Mouse (Mus musculus) liver, embryonic 16.5 days (tissue): ENCODE measurements around the gene Rapgef2. TPM values are rescaled to one million over a fixed set of nuclear protein-coding genes. Genes with fewer than 3 reads are reported as not detected.

ENCODE experiments used
- ATAC-seq: fragments of 200-750 bp; cut with Nextera tagmentation; 2 replicates; pipeline ENCODE4 v1.8.0; 2017; ENCODE audit warnings: low read depth, mild to moderate bottlenecking, moderate number of reproducible peaks, moderate library complexity
- H3K27ac ChIP-seq: fragments of 300-500 bp; sonication (generic); 2 replicates; pipeline ENCODE4 v1.5.1; 2014; ENCODE audit warnings: mild to moderate bottlenecking, low read length
- H3K27me3 ChIP-seq: fragments of 300-500 bp; sonication (generic); 2 replicates; pipeline ENCODE4 v1.6.1; 2014; ENCODE audit warnings: low read depth, low read length, mixed read lengths; ENCODE audit not compliant: control insufficient read depth, insufficient read depth
- H3K36me3 ChIP-seq: fragments of 300-500 bp; sonication (generic); 2 replicates; pipeline ENCODE4 v1.6.1; 2014; ENCODE audit warnings: mild to moderate bottlenecking; ENCODE audit not compliant: control insufficient read depth, insufficient read depth
- H3K4me1 ChIP-seq: fragments of 300-500 bp; sonication (generic); 2 replicates; pipeline ENCODE4 v1.6.1; 2014; ENCODE audit warnings: low read depth, low read length, mixed read lengths; ENCODE audit not compliant: control insufficient read depth
- H3K4me2 ChIP-seq: fragments of 300-500 bp; sonication (generic); 2 replicates; pipeline ENCODE4 v1.6.1; 2014; ENCODE audit warnings: low read depth, low read length, mixed read lengths
- H3K4me3 ChIP-seq: fragments of 300-500 bp; sonication (generic); 2 replicates; pipeline ENCODE4 v1.5.1; 2014; ENCODE audit warnings: low read depth, mild to moderate bottlenecking, low read length
- H3K9ac ChIP-seq: fragments of 300-500 bp; sonication (generic); 2 replicates; pipeline ENCODE4 v1.6.1; 2014; ENCODE audit warnings: low read depth, low read length
- H3K9me3 ChIP-seq: fragments of 300-500 bp; sonication (generic); replicated peaks from 2 replicates; pipeline ENCODE4 v1.6.1; 2016; ENCODE audit warnings: low read length; ENCODE audit not compliant: control insufficient read depth
- WGBS: fragments of 180-500 bp; shearing (Covaris S2); extraction: QIAGEN DNeasy Blood & Tissue Kit; methylation state at CpG from one replicate; pipeline ENCODE4 v1.1.7; 2014; ENCODE audit not compliant: insufficient replicate concordance; 5-methylcytosine and 5-hydroxymethylcytosine counted together
- polyA plus RNA-seq: library from polyadenylated mRNA; unstranded; fragments of >200 nt; fragmentation: Nextera tagmentation; extraction: Ambion mirVana; gene quantifications from 2 replicates; pipeline ENCODE4 v1.2.1, GENCODE M21; 2015

The Rapgef2 gene
- polyA plus RNA-seq, 1 experiment from 2014 or later = 1.4 TPM

DNA sequence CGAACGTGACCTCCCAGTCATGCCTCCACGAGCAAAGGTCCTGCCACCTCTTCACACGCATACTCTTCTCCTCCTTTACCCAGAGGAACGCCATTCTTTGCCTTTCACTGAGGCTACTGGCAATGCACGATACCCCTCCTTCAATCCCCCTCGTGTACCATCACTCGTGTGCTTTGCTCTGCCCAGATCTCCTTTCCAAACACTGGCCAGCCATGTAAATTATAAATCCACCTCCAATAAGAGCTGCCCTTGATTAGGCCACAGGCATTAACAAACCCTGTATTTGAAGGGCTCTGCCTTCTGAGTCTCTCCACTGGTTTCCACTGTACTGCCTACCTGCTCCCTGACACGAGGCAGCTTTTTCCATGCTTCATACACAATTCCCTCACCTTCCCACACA lies 94.3 kb downstream of the Rapgef2 start:
- no peaks in the 10 kb centered on the region for H3K9me3 ChIP-seq
- no peak overlapping the region for H3K9ac ChIP-seq
- 74% methylated on average over 9 of the region's 9 CpGs for WGBS
- no peak overlapping the region for H3K27ac ChIP-seq
- H3K27me3 ChIP-seq = no peaks in the 10 kb centered on the region
- no peak overlapping the region for H3K4me2 ChIP-seq
- H3K36me3 ChIP-seq = no peaks in the 10 kb centered on the region
- H3K4me3 ChIP-seq = no peak overlapping the region
- no peaks in the 10 kb centered on the region for H3K4me1 ChIP-seq
- ATAC-seq = no peak

DNA sequence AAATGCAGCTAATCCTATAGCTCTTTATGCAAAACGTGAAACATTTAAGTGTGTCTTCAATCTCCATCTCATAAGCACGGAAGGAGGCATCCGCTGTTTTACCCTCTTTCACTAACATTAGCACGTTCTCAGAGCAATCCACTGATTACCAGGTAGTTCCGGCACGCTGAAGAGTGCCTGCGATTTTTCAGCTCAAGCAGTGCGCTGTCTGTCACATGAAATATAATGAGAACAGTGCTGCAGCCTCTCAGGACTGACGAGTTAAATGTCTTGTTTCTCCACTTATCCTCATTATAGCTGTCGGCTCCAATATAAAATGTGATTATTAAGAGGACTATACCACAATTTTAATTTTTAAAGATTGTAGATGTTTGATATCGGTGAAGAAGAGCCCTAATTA lies 94.8 kb downstream of the Rapgef2 start:
- Histone ChIP-seq H3K4me3 (no peak overlapping the region), H3K27me3 (no peaks in the 10 kb centered on the region)
- no peak for ATAC-seq

DNA sequence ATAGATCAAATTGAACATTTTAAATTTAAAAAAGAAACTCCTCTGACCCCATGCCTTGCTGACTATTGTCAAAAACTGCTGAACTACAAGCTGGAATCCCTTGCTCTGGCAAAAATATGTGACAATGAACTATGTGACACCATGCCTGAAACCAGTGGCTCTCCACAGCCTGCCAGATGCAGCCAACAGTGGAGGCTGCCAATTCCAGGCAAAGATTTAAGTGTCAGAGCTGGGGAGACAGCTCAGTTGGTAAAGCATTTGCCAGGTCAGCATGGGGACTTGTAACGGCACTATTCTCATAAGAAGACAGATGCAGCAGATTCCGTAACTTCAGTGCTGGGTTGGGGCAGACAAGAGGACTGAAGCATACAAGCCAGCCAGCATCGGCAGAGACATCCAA lies 95.9 kb downstream of the Rapgef2 start:
- H3K4me1 ChIP-seq = no peaks in the 10 kb centered on the region
- H3K4me2 ChIP-seq = no peak overlapping the region
- ATAC-seq = no peak
- no peaks in the 10 kb centered on the region for H3K9me3 ChIP-seq
- no peaks in the 10 kb centered on the region for H3K27me3 ChIP-seq
- no peaks in the 10 kb centered on the region for H3K36me3 ChIP-seq
- no peak overlapping the region for H3K27ac ChIP-seq
- H3K4me3 ChIP-seq = no peak overlapping the region
- no peak overlapping the region for H3K9ac ChIP-seq
- WGBS = 64% methylated on average over 3 of the region's 3 CpGs

More for the DNA sequence above, 94.8 kb downstream of the Rapgef2 start:
- Histone ChIP-seq H3K27ac (no peak overlapping the region), H3K4me2 (no peak overlapping the region), H3K9me3 (no peaks in the 10 kb centered on the region), H3K4me1 (no peaks in the 10 kb centered on the region), H3K36me3 (no peaks in the 10 kb centered on the region), H3K9ac (no peak overlapping the region)
- 78% methylated on average over 11 of the region's 11 CpGs for WGBS

DNA sequence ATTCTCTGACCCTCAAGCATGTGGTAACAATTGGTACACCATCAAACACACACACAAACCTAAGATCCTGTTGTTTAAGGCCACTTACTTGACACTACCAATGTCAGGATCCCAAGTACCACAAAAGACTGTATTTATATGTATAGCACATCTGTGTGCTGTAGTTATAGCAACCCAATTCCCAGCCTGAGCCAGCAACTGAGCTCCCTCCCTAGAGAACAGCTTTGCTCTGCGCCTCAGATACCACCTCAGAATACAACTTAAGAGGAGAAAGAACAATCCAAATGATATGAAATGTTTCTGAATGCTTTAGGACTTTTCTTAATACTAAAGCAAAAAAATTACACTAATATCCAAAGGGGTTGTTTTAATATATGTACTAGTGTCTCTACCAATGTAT lies 98.4 kb downstream of the Rapgef2 start:
- Histone ChIP-seq H3K9me3 (no peaks in the 10 kb centered on the region), H3K4me2 (no peak overlapping the region), H3K27me3 (no peaks in the 10 kb centered on the region), H3K27ac (no peak overlapping the region), H3K4me1 (no peaks in the 10 kb centered on the region), H3K36me3 (no peaks in the 10 kb centered on the region), H3K4me3 (no peak overlapping the region), H3K9ac (no peak overlapping the region)
- ATAC-seq = no peak
- WGBS = 72% methylated on average over 1 of the region's 1 CpGs

DNA sequence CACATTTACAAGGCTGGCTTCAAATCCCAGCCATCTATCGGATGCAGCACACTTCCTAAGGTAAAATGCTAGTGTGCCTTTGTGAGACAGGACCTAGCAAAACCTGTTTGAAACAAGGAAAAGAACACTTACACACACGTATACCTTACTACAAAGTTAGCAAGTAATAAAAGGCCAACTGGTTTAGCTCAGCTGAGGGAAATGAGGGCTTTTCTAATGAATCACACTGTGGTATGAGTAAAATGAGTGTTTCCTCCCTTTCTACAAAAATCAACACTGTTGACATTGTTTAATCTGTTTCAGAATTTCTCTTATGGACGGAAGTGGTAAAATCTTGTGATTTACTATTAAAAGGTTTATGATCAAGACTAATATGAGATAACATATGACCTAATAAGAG lies 104.0 kb downstream of the Rapgef2 start:
- Histone ChIP-seq H3K4me1 (peaks cover 2% of the 10 kb centered on the region; the same call in 1 of the 2 replicates), H3K27ac (no peak overlapping the region), H3K27me3 (no peaks in the 10 kb centered on the region), H3K4me2 (no peak overlapping the region), H3K9me3 (no peaks in the 10 kb centered on the region), H3K4me3 (no peak overlapping the region), H3K9ac (no peak overlapping the region), H3K36me3 (no peaks in the 10 kb centered on the region)
- no peak for ATAC-seq
- 58% methylated on average over 3 of the region's 3 CpGs for WGBS

DNA sequence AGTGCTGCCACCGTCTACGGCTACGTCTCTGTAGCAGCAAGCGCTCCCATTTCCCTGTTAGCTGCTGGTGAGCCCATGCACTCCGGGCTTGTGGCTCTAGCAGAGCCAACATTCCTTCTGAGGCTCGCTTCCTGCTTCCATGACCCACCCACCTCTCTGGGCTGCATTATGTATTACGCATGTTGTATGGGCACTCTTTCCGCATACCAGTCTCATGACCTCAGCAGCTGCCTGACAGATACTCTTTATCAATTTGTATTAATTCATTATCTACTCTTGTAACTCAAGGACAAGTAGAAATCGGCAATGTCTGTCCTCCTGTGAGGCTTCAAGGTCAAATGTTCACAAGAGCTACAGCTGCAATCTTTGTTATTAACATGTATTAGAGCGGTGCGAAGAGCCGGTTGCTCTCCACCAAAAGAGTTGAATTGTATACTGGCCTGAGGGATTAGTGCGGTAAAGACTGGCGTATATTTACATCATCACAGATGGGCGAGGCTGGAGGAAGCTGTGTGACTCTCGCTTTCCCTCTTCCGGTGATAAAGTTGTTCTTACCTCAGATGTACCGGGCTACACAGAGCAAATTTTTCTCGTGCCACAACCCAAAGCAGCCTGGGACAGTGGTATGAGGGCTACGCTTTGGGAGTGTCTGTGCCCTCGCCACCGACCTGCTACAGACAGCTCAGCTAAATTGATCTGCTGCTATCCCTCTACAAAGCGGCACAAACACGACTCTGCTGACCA lies 104.9 kb downstream of the Rapgef2 start:
- ATAC-seq = peak; percentile 25; the same call in 1 of the 2 replicates
- Histone ChIP-seq H3K27me3 (no peaks in the 10 kb centered on the region), H3K36me3 (no peaks in the 10 kb centered on the region), H3K4me1 (peaks cover 2% of the 10 kb centered on the region; the same call in 1 of the 2 replicates), H3K27ac (peak overlapping the region; percentile 36; the same call in 1 of the 2 replicates), H3K9ac (no peak overlapping the region), H3K4me3 (0 out of 2 replicates have a peak overlapping the region, but pooled peaks have one; percentile 1), H3K9me3 (no peaks in the 10 kb centered on the region), H3K4me2 (peak overlapping the region; percentile 36)
- 45% methylated on average over 24 of the region's 24 CpGs for WGBS

DNA sequence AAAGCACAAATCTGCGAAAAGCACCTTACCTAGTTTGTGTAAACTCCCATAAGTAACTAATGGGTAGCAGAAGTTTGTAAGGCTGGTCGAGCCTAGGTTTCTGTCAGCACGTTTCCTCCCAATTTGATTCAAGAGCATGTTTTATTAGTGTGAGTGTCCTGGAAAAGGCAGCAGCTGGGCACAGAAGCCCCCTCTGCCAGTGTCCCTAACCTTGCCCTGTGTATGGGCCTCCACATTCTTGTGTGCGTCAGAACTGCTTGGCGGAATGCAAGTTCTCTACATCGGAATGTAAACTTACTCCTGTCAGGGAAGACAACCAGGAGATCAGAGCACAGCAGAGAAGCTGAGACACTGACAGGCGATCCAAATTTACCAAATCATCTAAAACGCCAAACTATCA lies 106.2 kb downstream of the Rapgef2 start:
- Histone ChIP-seq H3K9ac (no peak overlapping the region), H3K4me2 (no peak overlapping the region), H3K9me3 (no peaks in the 10 kb centered on the region), H3K27ac (no peak overlapping the region), H3K4me1 (peaks cover 2% of the 10 kb centered on the region; the same call in 1 of the 2 replicates), H3K36me3 (no peaks in the 10 kb centered on the region), H3K4me3 (no peak overlapping the region), H3K27me3 (no peaks in the 10 kb centered on the region)
- ATAC-seq = no peak
- 61% methylated on average over 8 of the region's 8 CpGs for WGBS

DNA sequence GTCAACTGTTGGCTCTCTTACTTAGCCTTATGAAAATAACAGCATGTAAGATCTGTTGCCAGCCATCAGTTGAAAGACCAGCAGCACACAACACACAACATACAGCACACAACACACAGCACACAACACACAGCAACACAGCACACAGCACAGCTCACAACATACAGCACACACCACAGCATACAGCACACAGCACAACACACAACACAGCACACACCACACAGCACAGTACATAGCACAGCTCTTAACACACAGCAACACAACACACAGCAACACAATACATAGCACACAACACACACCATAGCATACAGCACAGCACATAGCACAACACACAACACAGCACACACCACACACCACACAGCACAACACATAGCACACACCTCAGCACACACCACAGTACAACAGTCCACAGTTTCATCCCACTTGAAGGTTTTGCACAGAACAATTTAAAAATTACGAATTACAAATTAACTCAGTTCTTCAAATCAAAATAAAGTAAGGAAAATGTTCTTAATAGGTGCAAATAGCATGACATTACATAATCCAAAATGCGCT lies 106.7 kb downstream of the Rapgef2 start:
- H3K4me1 ChIP-seq = peaks cover 2% of the 10 kb centered on the region; the same call in 1 of the 2 replicates
- H3K4me2 ChIP-seq = no peak overlapping the region
- 78% methylated on average over 2 of the region's 2 CpGs for WGBS
- H3K9me3 ChIP-seq = no peaks in the 10 kb centered on the region
- no peaks in the 10 kb centered on the region for H3K36me3 ChIP-seq
- ATAC-seq = no peak
- no peak overlapping the region for H3K27ac ChIP-seq
- no peak overlapping the region for H3K9ac ChIP-seq
- no peaks in the 10 kb centered on the region for H3K27me3 ChIP-seq
- H3K4me3 ChIP-seq = no peak overlapping the region

DNA sequence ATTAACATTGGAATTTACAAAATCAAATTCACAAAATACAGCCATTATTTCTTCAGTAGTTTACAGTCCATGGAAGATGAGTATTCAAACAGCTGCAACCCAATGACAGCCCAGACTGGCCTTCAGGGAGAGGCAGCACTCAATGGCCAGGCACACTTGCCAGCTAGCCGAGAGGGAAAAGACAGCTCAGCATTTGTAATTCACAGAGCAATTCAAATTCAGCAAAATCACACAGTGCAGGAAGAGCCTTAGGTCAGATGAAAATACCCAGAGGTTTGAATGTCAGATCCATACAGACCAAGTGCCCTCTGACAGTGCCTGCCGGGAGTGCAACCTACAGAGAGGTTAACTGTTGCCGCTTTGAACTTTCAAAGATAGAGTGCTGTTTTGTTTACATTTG lies 107.6 kb downstream of the Rapgef2 start:
- H3K27me3 ChIP-seq = no peaks in the 10 kb centered on the region
- H3K27ac ChIP-seq = no peak overlapping the region
- 64% methylated on average over 3 of the region's 3 CpGs for WGBS
- H3K4me2 ChIP-seq = no peak overlapping the region
- no peaks in the 10 kb centered on the region for H3K9me3 ChIP-seq
- peaks cover 2% of the 10 kb centered on the region; the same call in 1 of the 2 replicates for H3K4me1 ChIP-seq
- no peak overlapping the region for H3K4me3 ChIP-seq
- H3K9ac ChIP-seq = no peak overlapping the region
- no peaks in the 10 kb centered on the region for H3K36me3 ChIP-seq
- ATAC-seq = no peak
